Mouse (Mus musculus) hindbrain, embryonic 15.5 days (tissue): Measurements from ENCODE around the gene Igf1r. TPM values are rescaled to one million over a fixed set of nuclear protein-coding genes. Genes with fewer than 3 reads are reported as not detected.

Experiments used
- ATAC-seq: fragments of 200-750 bp; cut with Nextera tagmentation; 2 replicates; pipeline ENCODE4 v1.8.0; 2017; ENCODE audit warnings: low read depth, moderate number of reproducible peaks, moderate TSS enrichment; ENCODE audit not compliant: low FRiP score
- H3K27ac ChIP-seq: fragments of 300-500 bp; sonication (generic); replicated peaks from 2 replicates; pipeline ENCODE4 v1.5.1; 2015; ENCODE audit warnings: mild to moderate bottlenecking, inconsistent platforms
- H3K27me3 ChIP-seq: fragments of 300-500 bp; sonication (generic); 2 replicates; pipeline ENCODE4 v1.6.1; 2015; ENCODE audit warnings: control low read depth, inconsistent platforms
- H3K36me3 ChIP-seq: fragments of 300-500 bp; sonication (generic); 2 replicates; pipeline ENCODE4 v1.6.1; 2015; ENCODE audit warnings: control low read depth, inconsistent platforms
- H3K4me1 ChIP-seq: fragments of 300-500 bp; sonication (generic); replicated peaks from 2 replicates; pipeline ENCODE4 v1.6.1; 2015; ENCODE audit warnings: control low read depth, inconsistent platforms
- H3K4me2 ChIP-seq: fragments of 300-500 bp; sonication (generic); 2 replicates; pipeline ENCODE4 v1.6.1; 2015; ENCODE audit warnings: moderate library complexity, mild to moderate bottlenecking, inconsistent platforms
- H3K4me3 ChIP-seq: fragments of 300-500 bp; sonication (generic); 2 replicates; pipeline ENCODE4 v1.5.1; 2015; ENCODE audit warnings: mild to moderate bottlenecking, inconsistent platforms
- H3K9ac ChIP-seq: fragments of 300-500 bp; sonication (generic); 2 replicates; pipeline ENCODE4 v1.6.1; 2015; ENCODE audit warnings: inconsistent platforms
- H3K9me3 ChIP-seq: fragments of 300-500 bp; sonication (generic); 2 replicates; pipeline ENCODE4 v1.6.1; 2016; ENCODE audit warnings: control low read depth, inconsistent platforms
- WGBS: fragments of 180-500 bp; shearing (Covaris S2); methylation state at CpG from one replicate; pipeline ENCODE4 v1.1.7; 2015; 5-methylcytosine and 5-hydroxymethylcytosine counted together
- polyA plus RNA-seq: library from polyadenylated mRNA; unstranded; fragments of >200 nt; fragmentation: Nextera tagmentation; extraction: Ambion mirVana; gene quantifications from 2 replicates; pipeline ENCODE4 v1.2.1, GENCODE M21; 2015

Gene Igf1r
- polyA plus RNA-seq, 1 experiment from 2014 or later = 22.8 TPM

DNA sequence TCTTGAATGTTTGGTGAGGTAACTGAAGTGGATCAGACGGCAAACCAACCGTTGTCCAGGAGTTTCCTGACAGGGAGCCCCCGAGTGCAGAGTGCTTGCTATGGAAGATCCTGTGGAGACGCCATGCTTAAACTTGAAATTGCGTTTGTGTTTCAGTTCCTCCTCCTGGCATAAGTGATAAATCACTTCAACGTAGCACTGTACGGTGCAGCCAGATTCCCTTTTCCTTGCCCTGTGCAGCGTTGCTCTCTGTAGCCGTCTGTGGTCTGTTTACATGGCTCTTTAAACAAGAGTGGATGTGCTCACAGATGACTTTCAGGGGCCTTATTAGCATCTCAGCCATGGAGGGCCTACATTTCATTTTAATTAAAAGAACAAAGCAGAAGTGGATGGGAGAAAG lies 141.2 kb downstream of the Igf1r start:
- ATAC-seq = no peak
- H3K4me2 ChIP-seq = no peak overlapping the region
- H3K27me3 ChIP-seq = no peaks in the 10 kb centered on the region
- no peaks in the 10 kb centered on the region for H3K36me3 ChIP-seq
- peaks cover 17% of the 10 kb centered on the region for H3K4me1 ChIP-seq
- WGBS = 49% methylated on average over 9 of the region's 9 CpGs
- H3K4me3 ChIP-seq = no peak overlapping the region
- H3K9me3 ChIP-seq = no peaks in the 10 kb centered on the region
- H3K27ac ChIP-seq = no peak overlapping the region
- no peak overlapping the region for H3K9ac ChIP-seq

DNA sequence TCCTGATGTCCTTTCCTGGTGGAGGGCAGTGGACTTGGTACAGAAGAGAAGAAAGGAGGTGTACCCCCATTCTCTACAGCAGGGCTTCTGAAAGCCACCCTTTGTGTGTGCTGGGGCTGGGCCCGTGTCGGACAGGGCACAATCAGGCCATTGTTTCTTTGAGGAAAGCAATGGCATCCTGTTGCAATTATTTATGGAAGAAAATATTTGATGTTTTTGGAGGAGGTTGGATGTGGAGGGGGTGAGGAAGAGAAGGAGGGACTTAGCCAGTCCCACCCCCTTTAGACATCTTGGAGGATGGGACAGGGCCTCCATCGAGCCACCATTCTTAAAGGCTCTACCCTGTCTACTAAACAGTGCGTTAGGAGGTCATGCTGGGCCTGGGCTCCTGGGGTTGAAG lies 142.9 kb downstream of the Igf1r start:
- H3K27me3 ChIP-seq = no peaks in the 10 kb centered on the region
- no peaks in the 10 kb centered on the region for H3K36me3 ChIP-seq
- H3K4me3 ChIP-seq = no peak overlapping the region
- ATAC-seq = no peak; the same call in 1 of the 2 replicates
- H3K4me1 ChIP-seq = peaks cover 8% of the 10 kb centered on the region
- no peak overlapping the region for H3K4me2 ChIP-seq
- 38% methylated on average over 4 of the region's 4 CpGs for WGBS
- H3K9me3 ChIP-seq = no peaks in the 10 kb centered on the region
- no peak overlapping the region for H3K27ac ChIP-seq
- H3K9ac ChIP-seq = no peak overlapping the region

DNA sequence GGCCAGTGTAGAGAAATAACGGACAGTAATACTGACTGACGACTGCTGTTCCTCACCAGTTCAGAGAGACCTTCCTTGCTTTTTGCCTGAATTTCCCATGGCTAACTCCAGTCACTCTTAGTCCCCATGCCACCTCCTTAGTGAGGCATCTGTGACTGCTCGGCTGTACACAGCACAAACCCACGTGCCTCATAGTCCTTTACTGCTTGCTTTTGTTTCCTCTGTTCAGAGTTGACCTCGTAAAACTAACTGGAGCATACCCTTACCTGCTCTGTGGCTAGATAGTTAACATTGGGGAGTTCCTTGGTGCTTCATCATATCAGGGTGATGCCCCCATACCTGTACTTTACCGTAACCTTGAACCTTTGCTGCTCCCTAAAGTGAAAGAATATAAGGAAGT lies 143.8 kb downstream of the Igf1r start:
- Histone ChIP-seq H3K36me3 (no peaks in the 10 kb centered on the region), H3K9me3 (no peaks in the 10 kb centered on the region), H3K4me1 (peaks cover 8% of the 10 kb centered on the region), H3K4me3 (no peak overlapping the region), H3K27ac (no peak overlapping the region), H3K9ac (no peak overlapping the region), H3K4me2 (no peak overlapping the region), H3K27me3 (no peaks in the 10 kb centered on the region)
- 86% methylated on average over 6 of the region's 6 CpGs for WGBS
- ATAC-seq = no peak

DNA sequence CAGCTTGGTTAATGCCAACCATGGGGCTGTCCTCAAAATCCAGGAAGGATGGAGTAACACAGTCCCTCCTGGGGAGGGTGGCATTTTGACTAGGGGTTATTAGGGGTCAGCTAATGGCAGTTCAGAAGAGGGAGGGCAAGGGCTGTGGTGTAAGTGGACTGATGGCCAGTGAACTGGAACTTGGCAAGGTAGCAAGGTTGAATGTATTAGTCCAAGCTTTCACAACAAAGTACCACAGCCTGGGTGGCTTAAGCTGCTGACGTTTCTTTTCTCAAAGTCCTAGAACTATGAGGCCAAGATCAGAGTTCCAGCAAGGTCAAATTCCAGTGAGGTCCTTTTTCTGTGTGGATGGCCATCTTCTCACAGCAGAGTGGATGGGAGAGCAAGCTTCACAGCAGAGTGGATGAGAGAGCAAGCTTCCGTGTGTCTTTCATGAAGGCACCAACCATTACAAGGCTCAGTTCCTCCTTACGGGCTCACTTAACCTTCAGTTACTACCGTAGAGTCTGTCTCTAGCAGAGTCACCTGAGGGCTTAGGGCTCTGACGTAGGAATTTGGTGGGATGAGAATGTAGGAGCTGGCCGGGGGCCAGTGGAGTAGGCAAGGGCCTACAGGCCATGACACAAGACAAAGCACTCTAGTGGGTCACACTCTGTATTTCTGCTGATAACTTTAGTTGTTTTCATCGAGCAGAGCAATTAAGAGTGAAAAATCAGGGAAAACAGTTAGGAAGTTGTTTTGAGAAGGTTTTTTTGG lies 144.6 kb downstream of the Igf1r start:
- peaks cover 9% of the 10 kb centered on the region for H3K4me1 ChIP-seq
- H3K27me3 ChIP-seq = no peaks in the 10 kb centered on the region
- no peaks in the 10 kb centered on the region for H3K36me3 ChIP-seq
- ATAC-seq = no peak
- no peak overlapping the region for H3K27ac ChIP-seq
- no peaks in the 10 kb centered on the region for H3K9me3 ChIP-seq
- no peak overlapping the region for H3K9ac ChIP-seq
- H3K4me3 ChIP-seq = no peak overlapping the region
- H3K4me2 ChIP-seq = no peak overlapping the region
- 95% methylated on average over 7 of the region's 7 CpGs for WGBS

DNA sequence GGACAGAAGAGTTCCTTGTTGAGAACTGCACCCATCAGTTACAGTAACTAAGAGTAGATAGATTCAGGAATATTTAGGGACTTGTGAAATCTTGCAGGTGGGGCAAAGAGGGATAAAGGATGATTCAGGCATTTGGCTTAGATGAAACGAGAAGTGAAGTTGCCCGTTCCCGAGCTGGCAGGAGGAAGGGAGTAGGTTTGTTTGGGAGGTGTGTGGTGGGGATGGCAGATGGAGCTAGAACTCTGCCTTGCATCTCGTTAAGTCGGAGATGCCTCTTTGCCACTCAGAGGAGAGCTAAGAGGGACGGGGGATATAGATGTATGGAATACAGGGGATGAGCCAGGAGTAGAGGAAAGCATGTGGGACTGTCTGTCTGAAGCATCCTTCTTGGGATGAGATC lies 145.5 kb downstream of the Igf1r start:
- ATAC-seq = no peak
- 95% methylated on average over 6 of the region's 6 CpGs for WGBS

DNA sequence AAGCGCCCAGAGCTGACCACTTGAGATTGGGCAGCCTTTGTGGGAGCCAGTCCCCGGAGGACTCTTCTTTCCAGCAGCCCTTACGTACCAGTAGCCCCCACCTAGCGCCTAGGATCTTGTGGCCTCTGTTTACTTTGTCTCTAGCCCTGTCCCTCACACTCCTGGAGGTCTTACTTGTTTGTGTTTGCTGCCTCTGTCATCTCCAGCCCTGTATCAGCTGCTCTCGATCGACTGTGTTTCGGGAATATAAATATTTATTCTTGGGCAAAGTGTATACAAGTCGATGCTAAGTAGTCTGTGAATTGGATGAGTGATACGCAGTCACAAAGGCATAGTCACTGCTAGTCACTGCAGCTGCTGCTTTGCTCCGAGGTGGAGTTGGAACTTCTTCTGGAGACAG lies 147.8 kb downstream of the Igf1r start:
- Histone ChIP-seq H3K4me2 (no peak overlapping the region), H3K27me3 (no peaks in the 10 kb centered on the region), H3K4me3 (no peak overlapping the region), H3K4me1 (peaks cover 23% of the 10 kb centered on the region), H3K9ac (no peak overlapping the region), H3K27ac (no peak overlapping the region), H3K9me3 (no peaks in the 10 kb centered on the region), H3K36me3 (no peaks in the 10 kb centered on the region)
- 85% methylated on average over 10 of the region's 10 CpGs for WGBS
- no peak for ATAC-seq

More for the DNA sequence above, 145.5 kb downstream of the Igf1r start:
- Histone ChIP-seq H3K27me3 (no peaks in the 10 kb centered on the region), H3K4me2 (no peak overlapping the region), H3K9ac (no peak overlapping the region), H3K4me1 (peaks cover 17% of the 10 kb centered on the region), H3K9me3 (no peaks in the 10 kb centered on the region), H3K36me3 (no peaks in the 10 kb centered on the region), H3K27ac (no peak overlapping the region), H3K4me3 (no peak overlapping the region)

DNA sequence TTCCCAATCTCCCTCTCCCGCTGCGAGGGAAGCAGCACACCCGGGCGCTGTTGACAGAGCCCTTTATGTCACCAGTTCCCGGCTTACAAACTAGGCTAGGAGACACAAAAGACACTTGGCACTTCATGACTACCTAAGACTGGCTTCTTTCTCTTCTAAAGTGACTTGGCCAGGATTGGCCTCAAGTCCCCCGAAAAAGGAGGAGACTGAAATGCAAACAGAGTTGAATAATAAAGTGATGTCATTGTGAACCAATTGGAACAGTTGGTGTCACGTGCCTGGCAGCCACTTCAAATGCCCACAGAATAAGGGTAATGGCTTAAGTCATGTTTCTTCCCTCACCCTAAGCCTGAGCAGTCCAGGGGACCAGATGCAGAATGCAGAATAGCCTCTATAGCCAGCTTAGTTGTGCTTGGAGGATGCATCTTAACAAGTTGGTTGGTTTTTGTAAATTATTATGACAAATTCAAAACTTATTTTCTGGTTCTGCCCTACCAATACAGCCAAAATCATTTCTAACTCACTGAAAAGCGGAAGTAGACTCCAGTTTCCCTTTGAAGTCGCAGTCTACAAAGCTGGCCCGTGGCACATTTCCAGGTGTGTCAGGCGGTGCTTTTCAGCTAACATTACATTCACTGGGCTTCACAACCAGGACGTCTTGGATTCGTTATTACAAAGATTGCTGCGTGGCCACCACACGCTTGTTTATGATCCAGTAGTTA lies 150.0 kb downstream of the Igf1r start:
- Histone ChIP-seq H3K9ac (no peak overlapping the region), H3K27me3 (no peaks in the 10 kb centered on the region), H3K27ac (peak overlapping the region; percentile 43), H3K36me3 (no peaks in the 10 kb centered on the region), H3K9me3 (no peaks in the 10 kb centered on the region), H3K4me1 (peaks cover 24% of the 10 kb centered on the region), H3K4me3 (no peak overlapping the region), H3K4me2 (peak overlapping the region; percentile 15)
- 62% methylated on average over 15 of the region's 15 CpGs for WGBS
- peak; percentile 89 for ATAC-seq

- ATAC-seq = no peak
- no peak overlapping the region for H3K27ac ChIP-seq
- no peaks in the 10 kb centered on the region for H3K27me3 ChIP-seq
- no peak overlapping the region for H3K4me3 ChIP-seq
- WGBS = 39% methylated on average over 2 of the region's 2 CpGs
- no peaks in the 10 kb centered on the region for H3K9me3 ChIP-seq
- H3K36me3 ChIP-seq = no peaks in the 10 kb centered on the region
- peaks cover 24% of the 10 kb centered on the region for H3K4me1 ChIP-seq
- no peak overlapping the region for H3K9ac ChIP-seq
- H3K4me2 ChIP-seq = peak overlapping the region; percentile 15; the same call in 1 of the 2 replicates
These were observed 150.5 kb downstream of the Igf1r start for GRCm38 (mm10) chr7:68103178-68103530.

- no peaks in the 10 kb centered on the region for H3K4me1 ChIP-seq
- no peak overlapping the region for H3K4me2 ChIP-seq
- no peaks in the 10 kb centered on the region for H3K9me3 ChIP-seq
- 90% methylated on average over 4 of the region's 4 CpGs for WGBS
- H3K36me3 ChIP-seq = no peaks in the 10 kb centered on the region
- H3K9ac ChIP-seq = no peak overlapping the region
- no peaks in the 10 kb centered on the region for H3K27me3 ChIP-seq
- H3K27ac ChIP-seq = no peak overlapping the region
- ATAC-seq = no peak
- no peak overlapping the region for H3K4me3 ChIP-seq
These were observed 158.9 kb downstream of the Igf1r start for GRCm38 (mm10) chr7:68111532-68111931.

- no peak overlapping the region for H3K9ac ChIP-seq
- 85% methylated on average over 8 of the region's 8 CpGs for WGBS
- H3K27me3 ChIP-seq = no peaks in the 10 kb centered on the region
- H3K9me3 ChIP-seq = no peaks in the 10 kb centered on the region
- no peak overlapping the region for H3K4me2 ChIP-seq
- no peak for ATAC-seq
- peaks cover under 1% of the 10 kb centered on the region; the same call in 1 of the 2 replicates for H3K4me1 ChIP-seq
- H3K27ac ChIP-seq = no peak overlapping the region
- H3K36me3 ChIP-seq = no peaks in the 10 kb centered on the region
- no peak overlapping the region for H3K4me3 ChIP-seq
These were observed 160.0 kb downstream of the Igf1r start for GRCm38 (mm10) chr7:68112582-68112981.

DNA sequence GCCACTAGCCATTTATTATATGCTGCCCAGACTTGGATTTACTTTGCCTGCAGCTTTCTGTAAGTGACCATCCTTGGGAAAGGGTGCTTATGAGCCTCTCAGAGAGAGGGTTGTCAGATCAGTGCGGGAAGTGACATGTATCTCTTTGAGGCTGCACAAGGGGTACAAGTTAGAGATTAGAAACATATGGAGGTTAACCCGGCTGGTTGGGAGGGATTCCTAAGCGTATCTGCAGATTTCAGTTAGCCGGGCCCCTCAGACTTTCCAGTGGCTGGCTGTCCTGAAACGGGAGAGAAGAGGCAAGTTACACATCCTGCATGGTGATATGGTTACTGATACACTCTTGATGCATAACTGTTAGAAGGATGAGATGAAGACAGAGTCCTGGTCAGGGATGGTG lies 161.7 kb downstream of the Igf1r start:
- Histone ChIP-seq H3K27me3 (no peaks in the 10 kb centered on the region), H3K4me3 (no peak overlapping the region), H3K36me3 (no peaks in the 10 kb centered on the region), H3K27ac (no peak overlapping the region), H3K9me3 (no peaks in the 10 kb centered on the region), H3K4me1 (peaks cover 7% of the 10 kb centered on the region; the same call in 1 of the 2 replicates), H3K9ac (no peak overlapping the region), H3K4me2 (no peak overlapping the region)
- ATAC-seq = no peak
- 72% methylated on average over 5 of the region's 5 CpGs for WGBS

DNA sequence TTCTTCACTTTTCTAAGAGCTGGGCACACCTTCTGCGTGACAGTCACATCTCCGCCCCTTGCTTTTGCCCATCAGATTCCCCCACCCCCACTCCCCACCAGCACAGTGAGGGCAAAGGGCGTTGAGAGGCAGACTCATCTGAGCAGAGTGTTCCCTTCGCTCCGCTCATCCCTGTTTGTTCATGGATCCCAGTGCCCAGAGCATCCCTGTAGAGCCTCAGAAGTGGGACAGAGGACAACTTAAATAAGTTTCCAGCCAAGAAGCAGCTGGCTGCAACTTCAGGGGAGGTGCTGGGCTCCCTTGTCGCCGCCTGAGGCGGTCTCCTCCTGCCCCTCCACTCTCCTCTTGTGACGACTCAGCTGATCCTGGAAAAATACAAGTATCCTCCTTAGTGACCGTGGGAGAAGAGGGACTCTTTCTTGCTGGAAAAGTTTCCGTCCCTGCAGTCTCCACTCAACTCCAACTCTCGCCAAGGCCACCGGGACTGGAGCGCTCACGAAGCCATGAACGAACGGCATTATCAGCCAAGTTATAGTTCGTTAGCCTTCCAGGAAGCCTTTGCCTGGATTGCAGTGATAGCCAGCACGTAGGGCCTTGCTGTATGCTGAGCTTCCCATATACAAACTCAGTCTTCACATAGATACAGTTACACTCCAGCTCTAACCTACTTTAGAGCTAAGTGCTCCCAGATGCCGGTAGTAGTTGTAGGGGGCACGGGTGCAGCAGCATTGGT lies 162.5 kb downstream of the Igf1r start:
- Histone ChIP-seq H3K4me3 (no peak overlapping the region), H3K9me3 (no peaks in the 10 kb centered on the region), H3K27ac (no peak overlapping the region), H3K36me3 (no peaks in the 10 kb centered on the region), H3K9ac (no peak overlapping the region), H3K27me3 (no peaks in the 10 kb centered on the region), H3K4me2 (no peak overlapping the region), H3K4me1 (peaks cover 7% of the 10 kb centered on the region; the same call in 1 of the 2 replicates)
- WGBS = 75% methylated on average over 21 of the region's 21 CpGs
- ATAC-seq = no peak
